Mouse (Mus musculus) stomach, embryonic 15.5 days (tissue): ENCODE results near the gene C2cd4d. TPM values are rescaled to one million over a fixed set of nuclear protein-coding genes. Genes with fewer than 3 reads are reported as not detected.

Experiments used
- ATAC-seq: fragments of 200-750 bp; cut with Nextera tagmentation; 2 replicates; pipeline ENCODE4 v1.8.0; 2017; ENCODE audit warnings: low read depth, moderate number of reproducible peaks, moderate TSS enrichment; ENCODE audit not compliant: insufficient read depth, low FRiP score
- H3K27ac ChIP-seq: fragments of 300-500 bp; sonication (generic); 2 replicates; pipeline ENCODE4 v1.5.1; 2015; ENCODE audit warnings: mild to moderate bottlenecking, inconsistent platforms
- H3K27me3 ChIP-seq: fragments of 300-500 bp; sonication (generic); replicated peaks from 2 replicates; pipeline ENCODE4 v1.6.1; 2015; ENCODE audit warnings: inconsistent platforms
- H3K36me3 ChIP-seq: fragments of 300-500 bp; sonication (generic); 2 replicates; pipeline ENCODE4 v1.6.1; 2015; ENCODE audit warnings: inconsistent platforms
- H3K4me1 ChIP-seq: fragments of 300-500 bp; sonication (generic); 2 replicates; pipeline ENCODE4 v1.6.1; 2015; ENCODE audit warnings: inconsistent platforms
- H3K4me2 ChIP-seq: fragments of 300-500 bp; sonication (generic); 2 replicates; pipeline ENCODE4 v1.6.1; 2015; ENCODE audit warnings: mild to moderate bottlenecking, inconsistent platforms
- H3K4me3 ChIP-seq: fragments of 300-500 bp; sonication (generic); replicated peaks from 2 replicates; pipeline ENCODE4 v1.5.1; 2015; ENCODE audit warnings: inconsistent platforms
- H3K9ac ChIP-seq: fragments of 300-500 bp; sonication (generic); 2 replicates; pipeline ENCODE4 v1.6.1; 2015; ENCODE audit warnings: inconsistent platforms
- H3K9me3 ChIP-seq: fragments of 300-500 bp; sonication (generic); 2 replicates; pipeline ENCODE4 v1.6.1; 2016; ENCODE audit warnings: inconsistent platforms
- WGBS: fragments of 180-500 bp; shearing (Covaris S2); methylation state at CpG from one replicate; pipeline ENCODE4 v1.1.7; 2015; 5-methylcytosine and 5-hydroxymethylcytosine counted together
- polyA plus RNA-seq: library from polyadenylated mRNA; unstranded; fragments of >200 nt; fragmentation: Nextera tagmentation; extraction: Ambion mirVana; gene quantifications from 2 replicates; pipeline ENCODE4 v1.2.1, GENCODE M21; 2015

C2cd4d gene
- polyA plus RNA-seq, 1 experiment from 2014 or later, result 1.4 TPM

GRCm38 (mm10) chr3:94377028-94377923 lies 15.0 kb downstream of the C2cd4d start:
- Histone ChIP-seq H3K9me3 (no peaks in the 10 kb centered on the region), H3K4me3 (no peak overlapping the region), H3K36me3 (no peaks in the 10 kb centered on the region), H3K27me3 (no peaks in the 10 kb centered on the region), H3K9ac (no peak overlapping the region), H3K27ac (no peak overlapping the region), H3K4me2 (no peak overlapping the region), H3K4me1 (peaks cover 2% of the 10 kb centered on the region; the same call in 1 of the 2 replicates)
- 18% methylated on average over 13 of the region's 13 CpGs for WGBS
- ATAC-seq, result no peak

GRCm38 (mm10) chr3:94379831-94380510 lies 17.7 kb downstream of the C2cd4d start:
- 20% methylated on average over 9 of the region's 9 CpGs for WGBS
- Histone ChIP-seq H3K4me2 (no peak overlapping the region), H3K27me3 (no peaks in the 10 kb centered on the region)

DNA sequence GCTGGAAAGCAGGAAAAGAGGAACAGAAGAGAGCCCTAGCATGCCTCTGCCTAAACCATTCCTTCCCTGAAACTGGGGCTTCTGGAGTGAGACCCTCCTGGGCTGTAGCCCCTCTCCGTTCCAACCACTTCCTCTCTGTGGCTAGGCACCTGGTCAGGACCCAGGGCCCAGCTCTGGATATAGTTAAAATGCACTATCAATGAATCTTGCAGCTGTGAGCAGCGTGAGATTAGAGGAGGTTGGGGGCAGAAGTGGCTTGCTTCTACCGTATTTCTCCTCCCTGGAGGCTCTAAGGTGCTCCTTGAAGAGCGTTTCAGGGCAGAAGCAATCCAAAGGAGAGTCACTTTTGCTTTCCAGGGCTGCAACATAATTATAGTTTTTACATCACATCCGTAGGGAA lies 20.1 kb downstream of the C2cd4d start:
- Histone ChIP-seq H3K9ac (no peak overlapping the region), H3K4me3 (no peak overlapping the region), H3K4me2 (no peak overlapping the region), H3K4me1 (no peaks in the 10 kb centered on the region), H3K27ac (no peak overlapping the region), H3K36me3 (no peaks in the 10 kb centered on the region), H3K27me3 (no peaks in the 10 kb centered on the region), H3K9me3 (no peaks in the 10 kb centered on the region)
- no peak for ATAC-seq
- 69% methylated on average over 5 of the region's 5 CpGs for WGBS

More at GRCm38 (mm10) chr3:94379831-94380510, 17.7 kb downstream of the C2cd4d start:
- H3K9me3 ChIP-seq, result no peaks in the 10 kb centered on the region
- no peaks in the 10 kb centered on the region for H3K4me1 ChIP-seq
- H3K9ac ChIP-seq, result no peak overlapping the region
- no peak overlapping the region for H3K4me3 ChIP-seq
- no peaks in the 10 kb centered on the region for H3K36me3 ChIP-seq
- no peak for ATAC-seq
- H3K27ac ChIP-seq, result no peak overlapping the region

DNA sequence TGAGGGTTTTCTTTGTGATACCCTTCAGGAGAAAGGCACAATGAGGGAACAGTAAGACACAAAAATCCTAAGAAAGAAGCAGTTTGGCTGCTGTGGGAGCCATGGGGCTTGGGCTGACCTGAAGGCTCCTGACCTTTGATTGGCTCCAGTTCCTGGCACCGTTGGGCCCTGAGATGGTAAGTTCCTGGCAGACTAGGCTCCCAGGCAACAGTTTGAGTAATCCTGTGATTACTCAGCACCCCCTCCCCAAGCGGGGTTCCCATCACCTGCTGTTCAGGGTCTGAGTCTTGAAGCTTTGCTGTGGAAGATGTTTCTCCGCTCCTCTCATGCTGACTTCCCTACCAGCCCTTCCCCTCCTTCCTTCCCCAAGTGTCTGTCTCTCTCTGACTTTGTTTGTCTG lies 21.2 kb downstream of the C2cd4d start:
- no peaks in the 10 kb centered on the region for H3K9me3 ChIP-seq
- H3K9ac ChIP-seq, result no peak overlapping the region
- H3K27ac ChIP-seq, result no peak overlapping the region
- no peak for ATAC-seq
- 60% methylated on average over 3 of the region's 3 CpGs for WGBS
- H3K4me2 ChIP-seq, result no peak overlapping the region
- no peaks in the 10 kb centered on the region for H3K27me3 ChIP-seq
- no peaks in the 10 kb centered on the region for H3K36me3 ChIP-seq
- H3K4me1 ChIP-seq, result no peaks in the 10 kb centered on the region
- no peak overlapping the region for H3K4me3 ChIP-seq

GRCm38 (mm10) chr3:94386671-94387070 lies 24.4 kb downstream of the C2cd4d start:
- H3K4me1 ChIP-seq, result no peaks in the 10 kb centered on the region
- no peaks in the 10 kb centered on the region for H3K36me3 ChIP-seq
- WGBS, result 47% methylated on average over 4 of the region's 4 CpGs
- no peak for ATAC-seq
- H3K27ac ChIP-seq, result no peak overlapping the region
- no peak overlapping the region for H3K9ac ChIP-seq
- H3K27me3 ChIP-seq, result no peaks in the 10 kb centered on the region
- H3K4me2 ChIP-seq, result no peak overlapping the region
- H3K9me3 ChIP-seq, result no peaks in the 10 kb centered on the region
- no peak overlapping the region for H3K4me3 ChIP-seq

DNA sequence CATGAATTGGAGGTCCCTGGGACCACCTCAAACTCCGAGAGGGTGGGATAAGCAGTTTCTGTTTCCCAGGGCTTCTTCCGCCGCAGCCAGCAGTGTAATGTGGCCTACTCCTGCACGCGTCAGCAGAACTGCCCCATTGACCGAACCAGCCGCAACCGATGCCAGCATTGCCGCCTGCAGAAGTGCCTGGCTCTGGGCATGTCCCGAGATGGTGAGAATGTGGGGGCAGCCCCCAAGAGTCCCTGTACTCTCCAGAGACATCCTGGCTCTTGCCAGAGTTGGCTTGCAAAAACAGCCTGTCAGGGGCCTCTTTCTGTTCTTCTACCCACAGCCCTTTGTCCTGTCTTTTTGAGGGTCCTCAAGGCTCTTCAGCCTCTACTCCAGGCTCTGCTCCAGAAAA lies 25.2 kb downstream of the C2cd4d start:
- Histone ChIP-seq H3K9ac (no peak overlapping the region), H3K36me3 (no peaks in the 10 kb centered on the region), H3K4me1 (no peaks in the 10 kb centered on the region), H3K9me3 (no peaks in the 10 kb centered on the region), H3K4me3 (no peak overlapping the region), H3K4me2 (no peak overlapping the region), H3K27ac (no peak overlapping the region), H3K27me3 (no peaks in the 10 kb centered on the region)
- ATAC-seq, result no peak
- WGBS, result 87% methylated on average over 10 of the region's 10 CpGs

DNA sequence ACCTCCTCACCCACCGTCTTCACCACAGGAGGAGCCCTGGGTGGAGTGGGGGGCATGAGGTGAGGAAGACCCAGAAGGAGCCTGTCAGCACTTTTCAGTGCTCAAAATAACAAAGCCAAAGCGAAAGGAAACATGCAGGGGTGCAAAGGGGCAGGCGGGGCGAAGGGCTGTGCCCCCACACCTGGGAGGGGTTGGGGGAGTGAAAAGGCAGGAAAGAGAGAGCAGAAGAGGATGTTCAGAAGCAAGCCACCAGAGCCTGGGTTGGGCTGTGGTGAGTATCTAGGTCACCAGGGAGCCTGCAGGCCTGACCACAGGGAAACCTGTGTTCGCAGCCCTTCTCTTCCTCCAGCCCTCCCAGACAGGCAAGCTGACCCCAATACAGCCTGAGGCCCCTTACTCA lies 25.8 kb downstream of the C2cd4d start:
- 83% methylated on average over 5 of the region's 5 CpGs for WGBS
- Histone ChIP-seq H3K27ac (no peak overlapping the region), H3K4me1 (no peaks in the 10 kb centered on the region), H3K27me3 (no peaks in the 10 kb centered on the region), H3K4me3 (no peak overlapping the region), H3K4me2 (no peak overlapping the region), H3K36me3 (no peaks in the 10 kb centered on the region), H3K9me3 (no peaks in the 10 kb centered on the region), H3K9ac (no peak overlapping the region)
- no peak for ATAC-seq

- Histone ChIP-seq H3K27me3 (no peaks in the 10 kb centered on the region), H3K4me3 (no peak overlapping the region), H3K4me2 (no peak overlapping the region), H3K36me3 (no peaks in the 10 kb centered on the region), H3K9ac (no peak overlapping the region), H3K4me1 (no peaks in the 10 kb centered on the region), H3K27ac (no peak overlapping the region), H3K9me3 (no peaks in the 10 kb centered on the region)
- ATAC-seq, result no peak
- 93% methylated on average over 16 of the region's 16 CpGs for WGBS
These were observed 27.2 kb downstream of the C2cd4d start for GRCm38 (mm10) chr3:94389420-94389819.

GRCm38 (mm10) chr3:94391001-94391400 lies 28.8 kb downstream of the C2cd4d start:
- no peak overlapping the region for H3K4me3 ChIP-seq
- no peaks in the 10 kb centered on the region for H3K36me3 ChIP-seq
- H3K9me3 ChIP-seq, result no peaks in the 10 kb centered on the region
- H3K9ac ChIP-seq, result no peak overlapping the region
- H3K4me2 ChIP-seq, result no peak overlapping the region
- 84% methylated on average over 5 of the region's 5 CpGs for WGBS
- ATAC-seq, result no peak
- no peak overlapping the region for H3K27ac ChIP-seq
- no peaks in the 10 kb centered on the region for H3K4me1 ChIP-seq
- no peaks in the 10 kb centered on the region for H3K27me3 ChIP-seq

DNA sequence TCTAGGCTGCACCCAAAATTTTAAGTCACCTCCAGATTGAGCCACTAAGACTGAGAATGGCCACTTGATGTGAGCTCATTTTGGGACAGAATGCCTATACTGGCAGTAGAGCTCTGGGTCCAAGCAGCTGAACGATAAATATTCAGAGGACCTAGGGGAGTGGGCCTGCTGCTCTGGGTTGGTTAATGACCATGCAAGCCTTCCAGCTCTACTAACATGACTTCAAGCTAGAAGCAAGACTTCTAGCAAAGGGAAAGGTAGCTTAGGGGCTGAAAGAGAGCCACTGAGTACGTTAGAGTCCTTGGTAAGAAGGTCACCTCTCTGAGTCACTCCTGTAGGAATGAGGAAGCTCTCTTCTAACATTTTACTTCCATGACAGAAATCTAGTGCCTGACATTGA lies 29.9 kb downstream of the C2cd4d start:
- no peak for ATAC-seq
- Histone ChIP-seq H3K4me1 (no peaks in the 10 kb centered on the region), H3K36me3 (no peaks in the 10 kb centered on the region), H3K4me2 (no peak overlapping the region), H3K9me3 (no peaks in the 10 kb centered on the region), H3K9ac (no peak overlapping the region), H3K27me3 (no peaks in the 10 kb centered on the region; the same call in 1 of the 2 replicates), H3K27ac (no peak overlapping the region), H3K4me3 (no peak overlapping the region)
- WGBS, result 76% methylated on average over 2 of the region's 2 CpGs

- H3K4me3 ChIP-seq, result no peak overlapping the region
- no peak for ATAC-seq
- no peak overlapping the region for H3K4me2 ChIP-seq
- peaks cover 6% of the 10 kb centered on the region for H3K27me3 ChIP-seq
- H3K9ac ChIP-seq, result no peak overlapping the region
- WGBS, result 71% methylated on average over 4 of the region's 4 CpGs
- no peak overlapping the region for H3K27ac ChIP-seq
- no peaks in the 10 kb centered on the region for H3K36me3 ChIP-seq
- no peaks in the 10 kb centered on the region for H3K4me1 ChIP-seq
- no peaks in the 10 kb centered on the region for H3K9me3 ChIP-seq
These were observed 30.8 kb downstream of the C2cd4d start for GRCm38 (mm10) chr3:94393049-94393448.

- H3K4me1 ChIP-seq, result peaks cover 6% of the 10 kb centered on the region; the same call in 1 of the 2 replicates
- H3K4me2 ChIP-seq, result no peak overlapping the region
- no peak overlapping the region for H3K9ac ChIP-seq
- peaks cover 25% of the 10 kb centered on the region for H3K27me3 ChIP-seq
- no peaks in the 10 kb centered on the region for H3K36me3 ChIP-seq
- H3K4me3 ChIP-seq, result no peak overlapping the region
- no peak overlapping the region for H3K27ac ChIP-seq
- no peak for ATAC-seq
- WGBS, result 89% methylated on average over 1 of the region's 1 CpGs
- no peaks in the 10 kb centered on the region for H3K9me3 ChIP-seq
These were observed 34.1 kb downstream of the C2cd4d start for GRCm38 (mm10) chr3:94396336-94396735.
